Mouse (Mus musculus) testis, adult 2 months (tissue): ENCODE results near the gene Irf2bpl.

Experiments used
- CTCF ChIP-seq: fragments of 200-500 bp; IDR thresholded peaks from 2 replicates; pipeline ENCODE4 v1.5.1; 2012; ENCODE audit warnings: low read depth, mild to moderate bottlenecking, inconsistent platforms, low read length, moderate library complexity; ENCODE audit not compliant: control insufficient read depth, insufficient read depth, insufficient replicate concordance
- POLR2A ChIP-seq: fragments of 200-500 bp; IDR thresholded peaks from 2 replicates; pipeline ENCODE4 v1.6.1; 2012; ENCODE audit warnings: low read depth, mild to moderate bottlenecking, inconsistent platforms, low read length, moderate library complexity; ENCODE audit not compliant: control insufficient read depth

GRCm38 (mm10) chr12:86859924-86860790 is 24.4 kb downstream of the Irf2bpl start:
- TF ChIP-seq CTCF (no peak), POLR2A (no peak)
